Mouse (Mus musculus): ENCODE measurements around the gene Hdhd3. TPM values are rescaled to one million over a fixed set of nuclear protein-coding genes. Genes with fewer than 3 reads are reported as not detected.
A peak's percentile ranks its signal among the peaks of the same experiment; 100 is the strongest.
"Not testable (repeated sequence)": the region's sequence is repeated elsewhere in the genome, so short reads cannot be mapped to it uniquely, and the experiment has no call there.

Gene Hdhd3
- polyA plus RNA-seq, 1 experiment from 2014 or later, result 32.1 TPM

GRCm38 (mm10) chr4:62486162-62486696, 17.0 kb downstream of the Hdhd3 start:
- no peak overlapping the region for H3K4me2 ChIP-seq (ENCODE audit: low read depth, low read length)
- 89% methylated on average over 15 of the region's 15 CpGs for WGBS
- H3K4me1 ChIP-seq (ENCODE audit: control insufficient read depth, insufficient read depth, low read length), result peaks cover 3% of the 10 kb centered on the region; the same call in 1 of the 2 replicates
- no peaks in the 10 kb centered on the region for H3K36me3 ChIP-seq (ENCODE audit: control insufficient read depth, insufficient read depth, low read length)
- ATAC-seq (ENCODE audit: insufficient read depth, low FRiP score), result no peak
- H3K4me3 ChIP-seq (replicated peaks; ENCODE audit: low read length), result no peak overlapping the region
- H3K9ac ChIP-seq (ENCODE audit: low read length), result no peak overlapping the region
- no peaks in the 10 kb centered on the region for H3K9me3 ChIP-seq (replicated peaks; ENCODE audit: control insufficient read depth, low read length)
- no peaks in the 10 kb centered on the region for H3K27me3 ChIP-seq (ENCODE audit: control insufficient read depth, insufficient read depth, low read length)
- H3K27ac ChIP-seq (ENCODE audit: low read length), result no peak overlapping the region

- WGBS, result 78% methylated on average over 8 of the region's 8 CpGs
- Histone ChIP-seq H3K27me3 (ENCODE audit: control insufficient read depth, insufficient read depth, low read length) (no peaks in the 10 kb centered on the region), H3K4me3 (replicated peaks; ENCODE audit: low read length) (no peak overlapping the region), H3K36me3 (ENCODE audit: control insufficient read depth, insufficient read depth, low read length) (no peaks in the 10 kb centered on the region), H3K9ac (ENCODE audit: low read length) (no peak overlapping the region), H3K27ac (ENCODE audit: low read length) (peak overlapping the region; percentile 52), H3K4me2 (ENCODE audit: low read depth, low read length) (no peak overlapping the region), H3K4me1 (ENCODE audit: control insufficient read depth, insufficient read depth, low read length) (peaks cover 5% of the 10 kb centered on the region; the same call in 1 of the 2 replicates), H3K9me3 (replicated peaks; ENCODE audit: control insufficient read depth, low read length) (no peaks in the 10 kb centered on the region)
- ATAC-seq (ENCODE audit: insufficient read depth, low FRiP score), result no peak
Measured at GRCm38 (mm10) chr4:62485450-62486161, 17.7 kb downstream of the Hdhd3 start.

- Histone ChIP-seq H3K27me3 (ENCODE audit: control insufficient read depth, insufficient read depth, low read length) (no peaks in the 10 kb centered on the region), H3K4me2 (ENCODE audit: low read depth, low read length) (no peak overlapping the region), H3K4me1 (ENCODE audit: control insufficient read depth, insufficient read depth, low read length) (peaks cover 7% of the 10 kb centered on the region; the same call in 1 of the 2 replicates), H3K9ac (ENCODE audit: low read length) (no peak overlapping the region), H3K4me3 (replicated peaks; ENCODE audit: low read length) (no peak overlapping the region), H3K9me3 (replicated peaks; ENCODE audit: control insufficient read depth, low read length) (no peaks in the 10 kb centered on the region), H3K27ac (ENCODE audit: low read length) (peak overlapping the region; percentile 52), H3K36me3 (ENCODE audit: control insufficient read depth, insufficient read depth, low read length) (no peaks in the 10 kb centered on the region)
- no peak for ATAC-seq (ENCODE audit: insufficient read depth, low FRiP score)
- 66% methylated on average over 3 of the region's 3 CpGs for WGBS
Measured at GRCm38 (mm10) chr4:62484928-62485327, 18.3 kb downstream of the Hdhd3 start.

- Histone ChIP-seq H3K27ac (ENCODE audit: low read length) (peak overlapping the region; percentile 84; the same call in 1 of the 2 replicates), H3K9me3 (replicated peaks; ENCODE audit: control insufficient read depth, low read length) (no peaks in the 10 kb centered on the region), H3K4me1 (ENCODE audit: control insufficient read depth, insufficient read depth, low read length) (peaks cover 10% of the 10 kb centered on the region), H3K36me3 (ENCODE audit: control insufficient read depth, insufficient read depth, low read length) (no peaks in the 10 kb centered on the region), H3K9ac (ENCODE audit: low read length) (peak overlapping the region; percentile 77), H3K4me3 (replicated peaks; ENCODE audit: low read length) (peak overlapping the region; percentile 61), H3K27me3 (ENCODE audit: control insufficient read depth, insufficient read depth, low read length) (no peaks in the 10 kb centered on the region), H3K4me2 (ENCODE audit: low read depth, low read length) (peak overlapping the region; percentile 90)
- WGBS, result 36% methylated on average over 10 of the region's 10 CpGs
- peak; percentile 9; the same call in 1 of the 2 replicates for ATAC-seq (ENCODE audit: insufficient read depth, low FRiP score)
Measured at GRCm38 (mm10) chr4:62480709-62481605, 22.3 kb downstream of the Hdhd3 start.

- H3K36me3 ChIP-seq (ENCODE audit: control insufficient read depth, insufficient read depth, low read length), result no peaks in the 10 kb centered on the region
- peak; percentile 91 for ATAC-seq (ENCODE audit: insufficient read depth, low FRiP score)
- H3K9ac ChIP-seq (ENCODE audit: low read length), result peak within 1 kb of the TSS; percentile 77
- peaks cover 10% of the 10 kb centered on the region for H3K4me1 ChIP-seq (ENCODE audit: control insufficient read depth, insufficient read depth, low read length)
- peak within 1 kb of the TSS; percentile 61 for H3K4me3 ChIP-seq (replicated peaks; ENCODE audit: low read length)
- no peaks in the 10 kb centered on the region for H3K27me3 ChIP-seq (ENCODE audit: control insufficient read depth, insufficient read depth, low read length)
- H3K27ac ChIP-seq (ENCODE audit: low read length), result peak within 1 kb of the TSS; percentile 84
- H3K4me2 ChIP-seq (ENCODE audit: low read depth, low read length), result peak within 1 kb of the TSS; percentile 90
- no peaks in the 10 kb centered on the region for H3K9me3 ChIP-seq (replicated peaks; ENCODE audit: control insufficient read depth, low read length)
- WGBS, result 2% methylated on average over 66 of the region's 71 CpGs
Measured at GRCm38 (mm10) chr4:62479937-62480708, 23.1 kb downstream of the Hdhd3 start, which contains the start of gene Bspry. TSS of gene Bspry (plus strand) at chr4:62480053.

GRCm38 (mm10) chr4:62479593-62479936, 23.7 kb downstream of the Hdhd3 start:
- not testable (repeated sequence) for H3K36me3 ChIP-seq (ENCODE audit: control insufficient read depth, insufficient read depth, low read length); H3K27ac ChIP-seq (ENCODE audit: low read length); ATAC-seq (ENCODE audit: insufficient read depth, low FRiP score); H3K27me3 ChIP-seq (ENCODE audit: control insufficient read depth, insufficient read depth, low read length); H3K9me3 ChIP-seq (replicated peaks; ENCODE audit: control insufficient read depth, low read length)
- Histone ChIP-seq H3K4me2 (ENCODE audit: low read depth, low read length) (peak overlapping the region; percentile 90), H3K4me3 (replicated peaks; ENCODE audit: low read length) (peak overlapping the region; percentile 61), H3K4me1 (ENCODE audit: control insufficient read depth, insufficient read depth, low read length) (peaks cover 10% of the 10 kb centered on the region), H3K9ac (ENCODE audit: low read length) (peak overlapping the region; percentile 77)
- 11% methylated on average over 11 of the region's 11 CpGs for WGBS

GRCm38 (mm10) chr4:62477542-62478244, 25.6 kb downstream of the Hdhd3 start:
- H3K9me3 ChIP-seq (replicated peaks; ENCODE audit: control insufficient read depth, low read length), result no peaks in the 10 kb centered on the region
- peaks cover 7% of the 10 kb centered on the region for H3K4me1 ChIP-seq (ENCODE audit: control insufficient read depth, insufficient read depth, low read length)
- no peak overlapping the region for H3K9ac ChIP-seq (ENCODE audit: low read length)
- WGBS, result 66% methylated on average over 6 of the region's 6 CpGs
- no peak overlapping the region for H3K4me2 ChIP-seq (ENCODE audit: low read depth, low read length)
- no peak overlapping the region for H3K4me3 ChIP-seq (replicated peaks; ENCODE audit: low read length)
- no peaks in the 10 kb centered on the region for H3K36me3 ChIP-seq (ENCODE audit: control insufficient read depth, insufficient read depth, low read length)
- peak overlapping the region; percentile 66 for H3K27ac ChIP-seq (ENCODE audit: low read length)
- ATAC-seq (ENCODE audit: insufficient read depth, low FRiP score), result peak; percentile 14; the same call in 1 of the 2 replicates
- H3K27me3 ChIP-seq (ENCODE audit: control insufficient read depth, insufficient read depth, low read length), result no peaks in the 10 kb centered on the region

- Histone ChIP-seq H3K27me3 (ENCODE audit: control insufficient read depth, insufficient read depth, low read length) (no peaks in the 10 kb centered on the region), H3K4me1 (ENCODE audit: control insufficient read depth, insufficient read depth, low read length) (peaks cover 7% of the 10 kb centered on the region), H3K4me2 (ENCODE audit: low read depth, low read length) (no peak overlapping the region), H3K27ac (ENCODE audit: low read length) (no peak overlapping the region), H3K9me3 (replicated peaks; ENCODE audit: control insufficient read depth, low read length) (no peaks in the 10 kb centered on the region), H3K9ac (ENCODE audit: low read length) (no peak overlapping the region), H3K36me3 (ENCODE audit: control insufficient read depth, insufficient read depth, low read length) (no peaks in the 10 kb centered on the region), H3K4me3 (replicated peaks; ENCODE audit: low read length) (no peak overlapping the region)
- 71% methylated on average over 6 of the region's 6 CpGs for WGBS
- no peak for ATAC-seq (ENCODE audit: insufficient read depth, low FRiP score)
Measured at GRCm38 (mm10) chr4:62475793-62476192, 27.5 kb downstream of the Hdhd3 start.
